Mouse (Mus musculus) hindbrain, embryonic 11.5 days (tissue): ENCODE results near the gene Rdh16. TPM values are rescaled to one million over a fixed set of nuclear protein-coding genes. Genes with fewer than 3 reads are reported as not detected.
A peak's percentile ranks its signal among the peaks of the same experiment; 100 is the strongest.
"Not testable (repeated sequence)": the region's sequence is repeated elsewhere in the genome, so short reads cannot be mapped to it uniquely, and the experiment has no call there.

Experiments
- ATAC-seq: fragments of 200-750 bp; cut with Nextera tagmentation; 2 replicates; pipeline ENCODE4 v1.8.0; 2017; ENCODE audit warnings: mild to moderate bottlenecking, moderate TSS enrichment, moderate library complexity; ENCODE audit not compliant: low FRiP score
- DNase-seq: peaks from one replicate; pipeline ENCODE4 v3.0.0-alpha.2; 2015; ENCODE audit warnings: low spot score
- H3K27ac ChIP-seq: fragments of 300-500 bp; sonication (generic); 2 replicates; pipeline ENCODE4 v1.5.1; 2014; ENCODE audit warnings: mild to moderate bottlenecking, low read depth, low read length
- H3K27me3 ChIP-seq: fragments of 300-500 bp; sonication (generic); 2 replicates; pipeline ENCODE4 v1.6.1; 2014; ENCODE audit warnings: mild to moderate bottlenecking, low read length, moderate library complexity, mixed read lengths; ENCODE audit not compliant: control insufficient read depth, insufficient read depth
- H3K36me3 ChIP-seq: fragments of 300-500 bp; sonication (generic); 2 replicates; pipeline ENCODE4 v1.6.1; 2014; ENCODE audit warnings: mild to moderate bottlenecking, low read length, moderate library complexity, mixed read lengths; ENCODE audit not compliant: control insufficient read depth, insufficient read depth
- H3K4me1 ChIP-seq: fragments of 300-500 bp; sonication (generic); replicated peaks from 2 replicates; pipeline ENCODE4 v1.6.1; 2014; ENCODE audit warnings: low read length, mixed read lengths; ENCODE audit not compliant: control insufficient read depth, insufficient read depth
- H3K4me2 ChIP-seq: fragments of 300-500 bp; sonication (generic); replicated peaks from 2 replicates; pipeline ENCODE4 v1.6.1; 2014; ENCODE audit warnings: mild to moderate bottlenecking, low read depth, low read length
- H3K4me3 ChIP-seq: fragments of 300-500 bp; sonication (generic); 2 replicates; pipeline ENCODE4 v1.5.1; 2014; ENCODE audit warnings: low read depth, low read length
- H3K9ac ChIP-seq: fragments of 300-500 bp; sonication (generic); 2 replicates; pipeline ENCODE4 v1.6.1; 2014; ENCODE audit warnings: low read depth, low read length
- H3K9me3 ChIP-seq: fragments of 300-500 bp; sonication (generic); 2 replicates; pipeline ENCODE4 v1.6.1; 2016; ENCODE audit warnings: low read length; ENCODE audit not compliant: control insufficient read depth
- WGBS: fragments of 180-500 bp; shearing (Covaris S2); extraction: QIAGEN DNeasy Blood & Tissue Kit; methylation state at CpG from one replicate; pipeline ENCODE4 v1.1.7; 2014; 5-methylcytosine and 5-hydroxymethylcytosine counted together
- polyA plus RNA-seq: library from polyadenylated mRNA; unstranded; fragments of >200 nt; fragmentation: Nextera tagmentation; extraction: Ambion mirVana; gene quantifications from 2 replicates; pipeline ENCODE4 v1.2.1, GENCODE M21; 2014

The Rdh16 gene
- polyA plus RNA-seq, 1 experiment from 2014 or later = not detected

DNA sequence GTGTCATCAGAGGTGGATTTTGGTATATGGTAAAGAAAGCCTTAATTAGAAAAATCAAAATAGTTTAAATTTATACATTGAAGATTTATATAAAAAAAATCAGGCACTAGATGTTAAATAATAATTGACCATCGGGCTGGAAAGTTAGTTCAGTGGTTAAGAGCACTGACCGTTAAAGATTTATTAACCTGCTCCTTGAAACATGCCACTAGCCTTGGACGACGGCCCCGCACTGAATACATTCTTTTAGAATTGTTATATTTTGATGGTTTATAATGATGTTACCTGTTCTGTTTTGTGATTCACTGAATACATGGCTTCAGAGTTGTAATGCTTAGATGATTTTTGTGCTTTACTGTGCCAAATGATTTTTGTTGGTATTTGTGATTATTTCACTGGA is 45.0 kb downstream of the Rdh16 start:
- not testable (repeated sequence) for H3K36me3 ChIP-seq, H3K27me3 ChIP-seq, H3K9ac ChIP-seq, DNase-seq, H3K27ac ChIP-seq, H3K4me1 ChIP-seq, H3K9me3 ChIP-seq, H3K4me2 ChIP-seq, H3K4me3 ChIP-seq, ATAC-seq
- 95% methylated on average over 5 of the region's 5 CpGs for WGBS

DNA sequence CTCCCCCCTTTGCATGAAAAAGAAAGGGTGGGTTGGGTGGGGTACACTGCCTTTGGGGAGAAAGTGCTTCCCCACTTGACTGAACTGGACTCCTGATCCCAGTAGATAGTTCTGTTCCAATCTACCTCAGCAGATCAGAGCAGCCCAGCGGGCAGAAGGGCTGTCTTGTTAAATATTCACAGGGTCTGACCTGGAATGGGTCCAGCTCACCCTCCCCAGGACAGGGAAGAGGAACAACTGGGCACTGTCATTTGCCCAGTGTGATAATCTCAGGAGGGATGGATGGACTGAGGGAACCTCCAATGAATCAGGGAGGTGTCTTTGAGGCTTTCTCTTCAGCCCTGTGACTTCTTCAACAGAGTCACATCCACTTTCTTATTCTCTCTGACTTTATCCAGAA is 47.1 kb downstream of the Rdh16 start:
- DNase-seq (no peak), ATAC-seq (no peak)
- no peaks in the 10 kb centered on the region for H3K9me3 ChIP-seq
- no peaks in the 10 kb centered on the region for H3K27me3 ChIP-seq
- no peak overlapping the region for H3K4me3 ChIP-seq
- no peak overlapping the region for H3K27ac ChIP-seq
- H3K4me1 ChIP-seq = no peaks in the 10 kb centered on the region
- H3K9ac ChIP-seq = no peak overlapping the region
- no peaks in the 10 kb centered on the region for H3K36me3 ChIP-seq
- 74% methylated on average over 1 of the region's 1 CpGs for WGBS
- no peak overlapping the region for H3K4me2 ChIP-seq

DNA sequence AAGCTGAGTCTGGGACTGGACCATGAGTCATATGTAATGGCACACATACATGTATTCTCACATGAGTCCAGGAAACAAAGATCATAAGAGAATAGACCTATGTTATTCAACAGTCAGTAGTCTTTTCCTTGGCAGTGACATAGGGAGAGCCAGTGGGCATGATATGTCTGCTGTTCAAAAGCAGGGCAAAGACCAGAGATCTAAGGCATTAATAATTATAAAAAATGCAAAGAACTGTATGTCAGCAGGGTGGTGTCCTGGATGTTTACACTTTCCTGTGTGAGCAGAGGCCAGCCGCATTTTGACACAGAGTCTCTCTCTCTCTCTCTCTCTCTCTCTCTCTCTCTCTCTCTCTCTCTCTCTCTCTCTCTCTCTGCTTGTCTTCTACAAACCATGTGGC is 48.7 kb downstream of the Rdh16 start, which contains the start of gene Rdh19:
Rdh19 (plus strand) TSS at position 301 of the 400 bp plus-strand sequence.
- H3K9me3 ChIP-seq = no peaks in the 10 kb centered on the region
- ATAC-seq (no peak), DNase-seq (no peak)
- no peak within 1 kb of the TSS for H3K9ac ChIP-seq
- WGBS = 71% methylated on average over 1 of the region's 1 CpGs
- no peak within 1 kb of the TSS for H3K27ac ChIP-seq
- no peak within 1 kb of the TSS for H3K4me2 ChIP-seq
- H3K36me3 ChIP-seq = no peaks in the 10 kb centered on the region
- no peaks in the 10 kb centered on the region for H3K4me1 ChIP-seq
- no peak within 1 kb of the TSS for H3K4me3 ChIP-seq
- no peaks in the 10 kb centered on the region for H3K27me3 ChIP-seq

DNA sequence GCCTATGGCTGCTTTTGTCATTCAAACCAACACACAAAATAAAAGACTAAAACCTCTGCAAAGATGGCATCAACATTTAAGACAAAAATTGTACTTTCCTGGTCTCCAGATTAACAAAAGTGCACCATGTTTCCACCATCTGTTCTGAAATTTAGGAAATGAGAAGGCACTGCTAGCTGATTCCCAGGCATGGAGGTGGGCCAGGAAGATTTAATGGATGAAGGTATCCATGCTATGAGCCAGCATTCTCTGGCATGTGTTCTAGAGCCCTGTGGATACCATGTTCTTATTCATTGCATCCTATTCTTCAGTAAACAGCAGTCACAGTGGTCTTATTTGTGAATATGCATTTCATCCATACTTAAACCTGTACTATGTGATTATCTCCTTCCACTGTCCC is 55.4 kb downstream of the Rdh16 start:
- Histone ChIP-seq H3K27ac (no peak overlapping the region), H3K4me1 (no peaks in the 10 kb centered on the region), H3K4me3 (no peak overlapping the region)

DNA sequence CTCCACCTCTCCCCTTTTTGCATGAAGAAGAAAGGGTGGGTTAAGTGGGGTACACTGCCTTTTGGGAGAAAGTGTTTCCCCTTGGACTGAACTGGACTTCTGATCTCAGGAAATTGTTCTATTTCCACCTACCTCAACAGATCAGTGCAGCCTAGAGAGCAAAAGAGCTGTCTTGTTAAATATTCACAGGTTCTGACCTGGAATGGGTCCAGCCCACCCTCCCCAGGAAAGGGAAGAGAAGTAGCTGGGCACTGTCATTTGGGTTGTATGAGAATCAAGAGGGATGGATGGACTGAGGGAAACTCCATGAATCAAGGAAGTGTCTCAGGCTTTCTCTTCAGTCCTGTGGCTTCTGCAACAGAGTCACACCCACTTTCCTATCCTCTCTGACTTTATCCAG is 64.0 kb downstream of the Rdh16 start:
- no peak for DNase-seq
- H3K9me3 ChIP-seq = no peaks in the 10 kb centered on the region; the same call in 1 of the 2 replicates
- no peaks in the 10 kb centered on the region for H3K27me3 ChIP-seq
- H3K36me3 ChIP-seq = no peaks in the 10 kb centered on the region
- no peak overlapping the region for H3K4me3 ChIP-seq
- H3K9ac ChIP-seq = no peak overlapping the region
- no peak overlapping the region for H3K4me2 ChIP-seq
- no peak for ATAC-seq
- H3K27ac ChIP-seq = no peak overlapping the region
- H3K4me1 ChIP-seq = no peaks in the 10 kb centered on the region

More for the DNA sequence above, 55.4 kb downstream of the Rdh16 start:
- no peaks in the 10 kb centered on the region for H3K9me3 ChIP-seq
- no peak overlapping the region for H3K4me2 ChIP-seq
- ATAC-seq (no peak), DNase-seq (no peak)
- H3K9ac ChIP-seq = no peak overlapping the region
- H3K27me3 ChIP-seq = no peaks in the 10 kb centered on the region
- no peaks in the 10 kb centered on the region for H3K36me3 ChIP-seq

DNA sequence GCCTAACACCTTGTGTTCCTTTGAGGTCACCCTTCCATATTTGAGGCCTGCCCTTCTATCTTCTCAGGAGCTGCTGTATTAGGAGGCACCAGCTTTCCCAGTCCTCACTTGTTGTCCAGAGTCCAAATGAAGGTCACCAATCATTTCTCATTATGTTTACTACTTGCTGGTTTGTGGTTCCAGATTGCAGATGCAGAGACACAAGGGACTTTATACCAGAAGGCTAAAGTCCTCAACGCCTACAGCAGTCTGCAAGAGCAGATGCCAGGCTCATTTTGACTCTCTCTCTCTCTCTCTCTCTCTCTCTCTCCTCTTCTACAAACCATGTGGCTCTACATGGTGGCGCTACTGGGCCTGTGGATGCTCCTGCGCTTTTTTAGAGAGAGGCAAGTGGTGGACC is 65.3 kb downstream of the Rdh16 start, which contains the start of gene Rdh16f2:
Rdh16f2 (plus strand) TSS at position 243 of the 400 bp plus-strand sequence.
- H3K36me3 ChIP-seq = no peaks in the 10 kb centered on the region
- ATAC-seq (no peak), DNase-seq (no peak)
- H3K4me2 ChIP-seq = no peak within 1 kb of the TSS
- H3K9ac ChIP-seq = no peak within 1 kb of the TSS
- H3K4me3 ChIP-seq = no peak within 1 kb of the TSS
- no peaks in the 10 kb centered on the region for H3K27me3 ChIP-seq
- H3K9me3 ChIP-seq = peaks cover 2% of the 10 kb centered on the region; the same call in 1 of the 2 replicates
- no peaks in the 10 kb centered on the region for H3K4me1 ChIP-seq
- no peak within 1 kb of the TSS for H3K27ac ChIP-seq
- WGBS = 91% methylated on average over 3 of the region's 3 CpGs

DNA sequence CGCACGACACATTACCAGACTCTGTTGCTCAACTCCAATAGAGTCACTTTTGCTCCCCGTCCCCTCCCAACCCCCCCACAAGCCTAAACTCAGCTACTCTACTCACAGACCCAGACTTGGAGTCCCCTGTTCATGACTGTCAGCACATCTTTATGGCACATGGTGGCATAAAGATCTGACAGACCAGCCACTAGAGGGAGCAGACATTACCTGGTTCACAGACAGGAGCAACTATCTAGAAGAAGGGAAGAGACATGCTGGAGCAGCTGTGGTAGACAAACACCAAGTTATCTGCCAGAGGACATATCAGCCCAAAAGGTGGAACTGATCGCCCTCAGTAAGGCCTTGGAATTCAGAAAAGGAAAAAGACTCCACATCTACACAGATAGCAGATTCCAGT is 71.5 kb downstream of the Rdh16 start:
- ATAC-seq (no peak), DNase-seq (peak; percentile 7)
- H3K4me3 ChIP-seq = no peak overlapping the region
- H3K9ac ChIP-seq = no peak overlapping the region
- no peak overlapping the region for H3K27ac ChIP-seq
- no peak overlapping the region for H3K4me2 ChIP-seq
- no peaks in the 10 kb centered on the region for H3K27me3 ChIP-seq
- H3K4me1 ChIP-seq = no peaks in the 10 kb centered on the region
- 76% methylated on average over 4 of the region's 4 CpGs for WGBS
- peaks cover 2% of the 10 kb centered on the region; the same call in 1 of the 2 replicates for H3K9me3 ChIP-seq
- no peaks in the 10 kb centered on the region for H3K36me3 ChIP-seq

DNA sequence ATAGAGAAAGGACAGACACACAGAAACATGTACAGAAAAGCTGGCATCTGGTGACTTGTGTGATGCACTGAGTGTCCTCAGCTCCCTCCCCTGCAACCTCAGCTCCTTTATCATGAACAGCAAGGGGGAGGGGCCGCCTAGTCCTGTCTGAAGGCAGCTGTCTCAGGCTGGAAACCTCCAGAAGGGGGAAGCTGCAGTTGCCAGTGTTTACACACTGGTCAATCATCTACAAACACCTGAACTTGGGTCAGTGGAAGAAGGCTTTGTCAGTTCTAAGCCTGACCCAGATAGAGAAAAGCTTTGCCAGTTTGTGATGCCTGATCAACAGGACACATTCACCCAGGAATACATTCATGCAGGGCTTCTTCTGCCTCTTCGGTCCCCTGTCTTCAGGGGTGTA is 76.7 kb downstream of the Rdh16 start:
- no peak for DNase-seq
- no peak for ATAC-seq
- Histone ChIP-seq H3K4me3 (no peak overlapping the region), H3K27me3 (no peaks in the 10 kb centered on the region), H3K4me2 (no peak overlapping the region), H3K36me3 (no peaks in the 10 kb centered on the region), H3K9ac (no peak overlapping the region), H3K4me1 (no peaks in the 10 kb centered on the region), H3K27ac (no peak overlapping the region), H3K9me3 (no peaks in the 10 kb centered on the region)
- WGBS = 63% methylated on average over 2 of the region's 2 CpGs

DNA sequence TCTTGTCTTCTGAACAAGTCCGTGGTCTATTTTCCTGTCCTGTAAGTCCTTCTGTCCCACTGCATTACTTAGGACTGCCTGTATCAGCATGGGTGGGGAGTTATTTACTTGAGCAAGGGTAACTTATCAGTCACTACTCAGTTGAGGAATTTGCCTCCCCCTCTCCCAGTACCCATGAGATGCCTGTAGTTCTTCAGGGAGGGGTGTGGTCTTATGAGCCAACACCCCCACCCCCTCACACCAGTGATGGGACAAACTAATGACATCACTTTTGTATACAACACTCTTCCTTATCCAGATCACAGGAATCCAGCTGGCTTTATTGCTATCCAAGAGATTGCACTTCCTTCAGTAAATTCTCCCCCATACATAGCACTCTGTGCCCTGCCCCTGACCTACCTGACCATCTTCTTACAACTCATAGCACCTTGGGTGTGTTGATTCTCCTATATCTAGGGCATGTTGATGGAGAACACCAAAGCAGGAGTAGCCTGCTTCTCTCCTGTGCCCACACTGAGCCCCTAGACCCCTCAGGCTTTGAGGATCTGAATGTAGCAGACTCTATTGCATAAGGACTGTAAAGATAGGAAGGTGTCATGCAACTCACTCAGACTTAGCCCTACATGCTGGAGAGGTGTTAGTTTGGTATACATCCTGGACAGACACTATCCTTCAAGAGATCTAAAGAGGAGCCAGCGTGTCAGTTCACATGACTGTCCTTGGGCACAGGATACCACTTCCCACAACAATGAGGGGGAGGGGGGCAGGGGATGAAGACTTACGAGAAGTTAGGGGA is 77.5 kb downstream of the Rdh16 start:
- Histone ChIP-seq H3K9ac (no peak overlapping the region), H3K4me2 (no peak overlapping the region), H3K4me1 (no peaks in the 10 kb centered on the region), H3K4me3 (no peak overlapping the region), H3K9me3 (no peaks in the 10 kb centered on the region), H3K27ac (no peak overlapping the region), H3K36me3 (no peaks in the 10 kb centered on the region), H3K27me3 (no peaks in the 10 kb centered on the region)
- DNase-seq (no peak), ATAC-seq (no peak)
- WGBS = 88% methylated on average over 3 of the region's 3 CpGs
